Mouse (Mus musculus): ENCODE data around the gene Spocd1. TPM values are rescaled to one million over a fixed set of nuclear protein-coding genes. Genes with fewer than 3 reads are reported as not detected.

Spocd1 gene
- total RNA-seq, 2 experiments from 2014 or later = 0.86 to 1.3 TPM

- no peak for DNase-seq
These were observed 76.5 kb downstream of the Spocd1 start for GRCm38 (mm10) chr4:130005593-130005992.

DNA sequence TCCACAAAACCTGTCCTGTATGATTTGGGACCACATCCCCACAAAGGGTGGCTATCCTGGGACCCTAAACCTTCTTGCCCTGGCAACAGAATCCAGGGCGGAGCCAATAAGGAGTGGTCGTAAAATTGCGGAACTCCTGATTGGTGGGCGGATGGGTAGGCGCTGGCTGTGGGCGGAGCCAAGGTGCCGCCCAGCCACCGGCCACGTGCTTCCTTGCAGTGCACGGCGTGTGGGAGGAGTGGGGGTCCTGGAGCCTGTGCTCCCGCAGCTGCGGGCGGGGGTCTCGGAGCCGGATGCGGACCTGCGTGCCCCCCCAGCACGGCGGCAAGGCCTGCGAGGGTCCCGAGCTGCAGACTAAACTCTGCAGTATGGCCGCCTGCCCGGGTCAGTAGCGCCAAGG, 77.5 kb downstream of the Spocd1 start:
- DNase-seq = no peak

Other genes starting within 250 kb of the Spocd1 start
- 10 to 100 TPM; 11.0 to 13.3 TPM for gene Tmem39b, start 232.4 kb upstream of the Spocd1 start, total RNA-seq (2021)
- gene Khdrbs1, start 186.9 kb upstream of the Spocd1 start, total RNA-seq (2021) = 10 to 100 TPM; 66.0 to 83.9 TPM
- gene Ptp4a2, start 118.0 kb upstream of the Spocd1 start, total RNA-seq (2021) = 100 to 1,000 TPM; 311 to 416 TPM
- 10 to 100 TPM; 21.0 to 24.4 TPM for gene Adgrb2, start 55.6 kb downstream of the Spocd1 start, total RNA-seq (2021)
- gene Col16a1, start 118.6 kb downstream of the Spocd1 start, total RNA-seq (2021) = 10 to 100 TPM; 15.6 to 18.7 TPM
- gene Pef1, start 173.3 kb downstream of the Spocd1 start, total RNA-seq (2021) = 10 to 100 TPM; 74.4 to 84.0 TPM
- under 1 TPM; 0.40 to 0.46 TPM for gene Hcrtr1, start 210.1 kb downstream of the Spocd1 start, total RNA-seq (2021)
- gene Tinagl1, start 245.9 kb downstream of the Spocd1 start, total RNA-seq (2021) = 100 to 1,000 TPM; 103 to 217 TPM

Measured in adrenal gland, postnatal 36 days (tissue).